Mouse (Mus musculus) lung, embryonic 16.5 days (tissue): ENCODE results near the gene Mip. TPM values are rescaled to one million over a fixed set of nuclear protein-coding genes. Genes with fewer than 3 reads are reported as not detected.
"Not testable (repeated sequence)": the region's sequence is repeated elsewhere in the genome, so short reads cannot be mapped to it uniquely, and the experiment has no call there.

Experiments
- ATAC-seq: fragments of 200-750 bp; cut with Nextera tagmentation; 2 replicates; pipeline ENCODE4 v1.8.0; 2017; ENCODE audit warnings: low read depth, mild to moderate bottlenecking, moderate library complexity
- H3K27ac ChIP-seq: fragments of 300-500 bp; sonication (generic); 2 replicates; pipeline ENCODE4 v1.5.1; 2014; ENCODE audit warnings: mild to moderate bottlenecking, control low read depth, low read length
- H3K27me3 ChIP-seq: fragments of 300-500 bp; sonication (generic); 2 replicates; pipeline ENCODE4 v1.6.1; 2014; ENCODE audit warnings: low read depth, low read length, mixed read lengths; ENCODE audit not compliant: control insufficient read depth, insufficient read depth
- H3K36me3 ChIP-seq: fragments of 300-500 bp; sonication (generic); 2 replicates; pipeline ENCODE4 v1.6.1; 2014; ENCODE audit warnings: low read length; ENCODE audit not compliant: control insufficient read depth, insufficient read depth
- H3K4me1 ChIP-seq: fragments of 300-500 bp; sonication (generic); replicated peaks from 2 replicates; pipeline ENCODE4 v1.6.1; 2014; ENCODE audit warnings: low read length, mixed read lengths; ENCODE audit not compliant: control insufficient read depth, insufficient read depth
- H3K4me2 ChIP-seq: fragments of 300-500 bp; sonication (generic); 2 replicates; pipeline ENCODE4 v1.6.1; 2014; ENCODE audit warnings: low read depth, low read length, control low read depth
- H3K4me3 ChIP-seq: fragments of 300-500 bp; sonication (generic); 2 replicates; pipeline ENCODE4 v1.5.1; 2014; ENCODE audit warnings: mild to moderate bottlenecking, low read length, control low read depth
- H3K9ac ChIP-seq: fragments of 300-500 bp; sonication (generic); 2 replicates; pipeline ENCODE4 v1.6.1; 2014; ENCODE audit warnings: low read length, control low read depth
- H3K9me3 ChIP-seq: fragments of 300-500 bp; sonication (generic); 2 replicates; pipeline ENCODE4 v1.6.1; 2016; ENCODE audit warnings: low read length; ENCODE audit not compliant: control insufficient read depth
- WGBS: fragments of 180-500 bp; shearing (Covaris S2); extraction: QIAGEN DNeasy Blood & Tissue Kit; methylation state at CpG from one replicate; pipeline ENCODE4 v1.1.7; 2014; 5-methylcytosine and 5-hydroxymethylcytosine counted together
- polyA plus RNA-seq: library from polyadenylated mRNA; unstranded; fragments of >200 nt; fragmentation: Nextera tagmentation; extraction: Ambion mirVana; gene quantifications from 2 replicates; pipeline ENCODE4 v1.2.1, GENCODE M21; 2015

Mip gene
- polyA plus RNA-seq, 1 experiment from 2014 or later = not detected

DNA sequence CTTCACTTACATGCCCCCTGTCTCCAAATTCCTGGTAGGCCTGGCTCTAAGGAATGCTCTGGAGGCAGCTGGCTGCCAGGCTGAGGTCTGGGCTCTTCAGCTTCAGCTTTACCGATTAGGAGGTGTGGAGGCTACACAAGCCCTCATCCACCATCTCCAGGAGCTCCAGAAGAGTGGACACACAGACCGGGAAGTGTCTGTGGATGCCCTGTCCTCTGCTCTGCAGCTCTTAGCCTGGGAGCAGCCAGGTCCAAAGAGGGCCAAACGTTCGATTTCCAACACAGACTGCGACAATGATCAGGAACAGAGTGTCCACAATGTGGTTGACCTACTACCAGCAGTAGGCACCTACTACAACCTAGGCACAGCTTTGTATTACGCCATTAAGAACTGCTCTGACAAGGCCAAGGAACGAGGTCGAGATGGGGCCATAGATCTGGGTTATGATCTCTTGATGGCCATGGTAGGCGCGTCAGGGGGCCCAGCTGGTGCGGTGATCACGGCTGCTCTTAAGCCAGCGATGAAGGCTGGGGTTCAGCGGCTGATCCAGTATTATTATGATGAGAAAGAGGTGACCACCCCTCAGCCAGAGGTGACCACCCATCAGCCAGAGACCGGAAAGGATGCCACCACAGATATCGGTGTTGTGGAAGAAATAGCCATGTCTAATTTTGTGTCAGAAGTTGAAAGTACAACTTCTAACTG lies 43.7 kb downstream of the Mip start:
- Histone ChIP-seq H3K4me1 (0 out of 2 replicates have a peak, but pooled peaks cover 5% of the 10 kb centered on the region), H3K9ac (peak overlapping the region; percentile 75; the same call in 1 of the 2 replicates), H3K9me3 (no peaks in the 10 kb centered on the region), H3K36me3 (no peaks in the 10 kb centered on the region), H3K4me2 (peak overlapping the region; percentile 73), H3K27ac (no peak overlapping the region), H3K27me3 (no peaks in the 10 kb centered on the region), H3K4me3 (no peak overlapping the region)
- no peak for ATAC-seq
- WGBS = 89% methylated on average over 16 of the region's 16 CpGs

- peak within 1 kb of the TSS; percentile 75 for H3K9ac ChIP-seq
- H3K27ac ChIP-seq = peak within 1 kb of the TSS; percentile 63
- H3K9me3 ChIP-seq = no peaks in the 10 kb centered on the region
- ATAC-seq = peak; percentile 100
- H3K4me3 ChIP-seq = peak within 1 kb of the TSS; percentile 69
- under 1% methylated on average over 43 of the region's 43 CpGs for WGBS
- no peaks in the 10 kb centered on the region for H3K36me3 ChIP-seq
- 0 out of 2 replicates have a peak, but pooled peaks cover 5% of the 10 kb centered on the region for H3K4me1 ChIP-seq
- peak within 1 kb of the TSS; percentile 73 for H3K4me2 ChIP-seq
- no peaks in the 10 kb centered on the region for H3K27me3 ChIP-seq
Measured at GRCm38 (mm10) chr10:128270287-128270841, 44.7 kb downstream of the Mip start, which contains the start of gene Stat2. Stat2 (plus strand) TSS chr10:128270559.

DNA sequence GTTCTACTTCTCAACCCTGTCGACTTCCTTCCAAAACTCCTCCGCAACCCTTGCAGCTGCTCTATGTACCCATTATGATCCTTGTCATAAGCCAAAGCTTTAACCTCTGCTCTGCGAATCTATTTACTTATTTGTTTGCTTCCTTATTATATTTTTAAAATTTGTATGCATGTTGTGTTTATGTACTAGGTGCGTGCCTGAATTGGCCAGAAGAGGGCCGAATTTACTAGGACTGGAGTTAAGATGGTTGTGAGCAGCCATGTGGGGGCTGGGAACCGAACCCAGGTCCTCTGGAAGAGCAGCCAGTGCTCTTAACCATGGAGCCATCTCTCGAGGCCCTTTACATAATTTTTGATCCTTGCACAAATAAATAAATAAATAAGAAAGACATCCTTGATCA lies 45.2 kb downstream of the Mip start:
- peak overlapping the region; percentile 63 for H3K4me2 ChIP-seq
- H3K36me3 ChIP-seq = no peaks in the 10 kb centered on the region
- peak overlapping the region; percentile 63; the same call in 1 of the 2 replicates for H3K27ac ChIP-seq
- 0 out of 2 replicates have a peak, but pooled peaks cover 5% of the 10 kb centered on the region for H3K4me1 ChIP-seq
- peak overlapping the region; percentile 69 for H3K4me3 ChIP-seq
- peak overlapping the region; percentile 74 for H3K9ac ChIP-seq
- WGBS = 34% methylated on average over 7 of the region's 7 CpGs
- ATAC-seq = no peak
- H3K9me3 ChIP-seq = no peaks in the 10 kb centered on the region
- no peaks in the 10 kb centered on the region for H3K27me3 ChIP-seq

DNA sequence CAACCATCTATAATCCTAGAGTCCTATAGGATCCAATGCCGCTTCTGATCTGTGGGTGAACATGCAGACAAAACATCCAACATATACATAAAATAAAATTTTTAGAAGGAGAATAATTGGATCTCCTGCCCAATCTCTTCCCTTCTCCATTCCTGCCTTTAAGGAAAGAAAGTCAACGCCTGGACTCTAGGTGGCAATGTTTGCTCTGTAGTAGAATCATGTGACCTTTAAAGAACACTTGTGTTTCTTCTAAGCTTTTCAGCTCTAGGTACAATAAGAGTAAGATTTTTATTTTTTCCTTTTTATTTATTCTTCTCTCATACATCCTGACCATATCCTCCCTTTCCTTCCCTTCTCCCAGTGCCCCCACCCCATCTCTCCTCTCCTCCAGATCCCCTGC lies 46.2 kb downstream of the Mip start:
- WGBS = 64% methylated on average over 2 of the region's 2 CpGs
- Histone ChIP-seq H3K36me3 (no peaks in the 10 kb centered on the region), H3K4me3 (no peak overlapping the region), H3K4me2 (no peak overlapping the region), H3K27me3 (no peaks in the 10 kb centered on the region), H3K9ac (no peak overlapping the region), H3K27ac (no peak overlapping the region), H3K4me1 (0 out of 2 replicates have a peak, but pooled peaks cover 5% of the 10 kb centered on the region), H3K9me3 (no peaks in the 10 kb centered on the region)
- ATAC-seq = no peak

DNA sequence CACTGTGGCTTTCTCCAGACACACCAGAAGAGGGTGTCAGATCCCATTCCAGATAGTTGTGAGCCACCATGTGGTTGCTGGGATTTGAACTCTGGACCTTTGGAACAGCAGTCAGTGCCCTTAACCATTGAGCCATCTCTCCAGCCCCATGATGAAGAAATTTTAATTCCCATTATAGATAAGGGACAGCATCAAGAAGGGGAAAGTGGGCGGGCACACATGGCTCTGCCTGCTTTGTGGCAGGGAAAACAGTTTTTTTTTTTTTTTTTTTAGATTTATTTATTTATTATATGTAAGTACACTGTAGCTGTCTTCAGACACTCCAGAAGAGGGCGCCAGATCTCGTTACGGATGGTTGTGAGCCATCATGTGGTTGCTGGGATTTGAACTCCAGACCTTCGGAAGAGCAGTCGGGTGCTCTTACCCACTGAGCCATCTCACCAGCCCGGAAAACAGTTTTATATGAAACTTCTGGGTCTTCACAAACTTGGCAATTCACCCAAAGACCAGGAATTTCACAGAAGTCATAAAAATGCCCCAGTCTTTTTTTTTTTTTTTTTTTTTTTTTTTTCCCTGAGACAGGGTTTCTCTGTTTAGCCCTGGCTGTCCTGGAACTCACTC lies 47.3 kb downstream of the Mip start:
- not testable (repeated sequence) for H3K9me3 ChIP-seq, ATAC-seq, H3K4me2 ChIP-seq, H3K9ac ChIP-seq, H3K36me3 ChIP-seq, H3K27ac ChIP-seq, H3K27me3 ChIP-seq, H3K4me3 ChIP-seq, H3K4me1 ChIP-seq
- 92% methylated on average over 4 of the region's 7 CpGs for WGBS

GRCm38 (mm10) chr10:128275374-128275773 lies 49.7 kb downstream of the Mip start:
- not testable (repeated sequence) for ATAC-seq, H3K27ac ChIP-seq, H3K36me3 ChIP-seq, H3K9ac ChIP-seq, H3K4me1 ChIP-seq, H3K27me3 ChIP-seq, H3K4me3 ChIP-seq, H3K9me3 ChIP-seq, H3K4me2 ChIP-seq
- 91% methylated on average over 1 of the region's 1 CpGs for WGBS

DNA sequence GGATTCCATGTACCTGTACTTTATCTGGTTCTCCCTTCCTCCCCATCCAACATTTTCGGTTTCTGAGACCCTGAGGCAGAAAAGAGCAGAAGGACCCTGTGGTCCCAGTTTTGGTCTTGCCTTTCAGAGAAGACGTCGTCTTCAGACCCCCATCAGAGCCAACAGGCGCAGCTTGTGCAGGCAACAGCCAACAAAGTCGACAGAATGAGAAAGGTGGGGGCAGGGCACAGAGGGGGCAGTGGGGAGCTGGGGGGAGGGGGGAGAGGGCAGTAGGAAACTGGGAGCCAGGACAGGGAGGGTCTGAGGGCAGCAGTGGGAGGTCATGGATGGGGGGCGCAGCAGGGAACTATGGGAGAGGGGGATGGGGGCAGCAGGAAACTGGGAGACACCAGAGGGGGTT lies 52.5 kb downstream of the Mip start:
- Histone ChIP-seq H3K9me3 (no peaks in the 10 kb centered on the region), H3K4me1 (no peaks in the 10 kb centered on the region), H3K27ac (no peak overlapping the region), H3K27me3 (no peaks in the 10 kb centered on the region), H3K36me3 (peaks cover 22% of the 10 kb centered on the region), H3K4me3 (no peak overlapping the region), H3K4me2 (no peak overlapping the region), H3K9ac (no peak overlapping the region)
- ATAC-seq = peak; percentile 11; the same call in 1 of the 2 replicates
- 63% methylated on average over 6 of the region's 6 CpGs for WGBS

GRCm38 (mm10) chr10:128280943-128281342 lies 55.3 kb downstream of the Mip start:
- no peak overlapping the region for H3K9ac ChIP-seq
- peaks cover 33% of the 10 kb centered on the region for H3K36me3 ChIP-seq
- H3K27me3 ChIP-seq = no peaks in the 10 kb centered on the region
- no peak overlapping the region for H3K4me3 ChIP-seq
- H3K9me3 ChIP-seq = no peaks in the 10 kb centered on the region
- ATAC-seq = no peak
- no peaks in the 10 kb centered on the region for H3K4me1 ChIP-seq
- no peak overlapping the region for H3K27ac ChIP-seq
- WGBS = 81% methylated on average over 6 of the region's 6 CpGs
- no peak overlapping the region for H3K4me2 ChIP-seq
